Mouse (Mus musculus): ENCODE results near the gene Ccdc180. TPM values are rescaled to one million over a fixed set of nuclear protein-coding genes. Genes with fewer than 3 reads are reported as not detected.

Gene Ccdc180
- polyA plus RNA-seq, 1 experiment from 2014 or later = 0.43 TPM

DNA sequence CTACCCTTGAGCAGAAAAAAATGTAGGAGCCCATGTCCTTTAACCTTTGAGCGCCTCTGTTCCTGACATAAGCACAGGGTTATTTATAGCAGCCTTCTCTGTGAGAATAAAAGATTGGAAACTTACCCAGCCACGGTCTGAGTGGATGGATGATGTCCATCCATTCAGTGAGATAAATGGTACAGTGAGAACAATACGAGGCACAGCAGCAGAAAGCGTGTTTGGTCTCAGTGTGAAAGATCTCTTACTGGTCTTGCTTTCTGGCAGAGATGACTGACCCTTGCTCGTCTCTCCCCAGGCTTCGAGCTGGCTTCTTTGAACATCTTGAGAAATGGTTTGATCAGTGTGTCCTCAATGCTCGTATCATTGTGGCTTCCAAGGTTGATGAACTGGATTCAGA is 27.0 kb downstream of the Ccdc180 start:
- Histone ChIP-seq H3K36me3 (no peaks in the 10 kb centered on the region), H3K27ac (no peak overlapping the region), H3K4me1 (replicated peaks) (no peaks in the 10 kb centered on the region), H3K9ac (replicated peaks) (no peak overlapping the region), H3K4me3 (replicated peaks) (no peak overlapping the region), H3K9me3 (no peaks in the 10 kb centered on the region), H3K4me2 (replicated peaks) (no peak overlapping the region), H3K27me3 (no peaks in the 10 kb centered on the region)
- 82% methylated on average over 7 of the region's 7 CpGs for WGBS
- ATAC-seq = no peak

DNA sequence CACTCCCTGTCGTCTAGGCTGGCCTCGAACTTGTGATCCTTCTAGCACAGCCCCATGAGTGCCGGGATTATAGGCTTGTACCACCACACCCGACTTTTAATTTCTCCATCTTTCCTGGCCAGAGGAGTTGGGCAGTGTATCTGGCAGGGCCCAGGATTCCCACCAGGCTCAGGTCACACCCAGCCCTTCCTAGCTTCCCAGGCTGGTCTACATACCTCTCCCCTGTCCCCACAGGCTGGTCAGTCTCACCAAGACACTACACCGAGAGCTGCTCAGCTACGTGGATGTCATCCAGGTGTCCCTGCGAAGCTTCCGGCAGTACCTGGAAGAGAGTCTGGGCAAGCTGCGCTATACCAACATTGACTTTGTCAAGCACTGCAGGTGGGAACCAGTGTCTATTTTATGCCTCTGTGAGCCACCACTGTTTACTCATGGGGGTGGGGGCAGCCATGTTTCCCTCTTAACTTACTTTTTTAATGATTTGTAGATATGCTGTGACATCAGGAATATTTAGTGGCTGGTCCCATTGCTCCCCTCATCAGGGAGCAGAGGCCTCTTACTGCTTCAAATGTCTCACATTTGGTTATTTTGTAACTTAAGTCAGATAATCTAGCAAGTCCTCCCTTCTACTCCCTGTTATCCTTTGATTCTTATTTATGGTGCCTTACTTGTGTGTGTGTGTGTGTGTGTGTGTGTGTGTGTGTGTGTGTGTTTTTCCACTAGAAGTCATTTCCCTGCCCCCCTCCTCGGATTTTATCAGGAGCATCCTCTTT is 31.7 kb downstream of the Ccdc180 start:
- Histone ChIP-seq H3K9ac (replicated peaks) (no peak overlapping the region), H3K4me3 (replicated peaks) (no peak overlapping the region), H3K4me2 (replicated peaks) (no peak overlapping the region), H3K27ac (no peak overlapping the region), H3K27me3 (no peaks in the 10 kb centered on the region), H3K9me3 (no peaks in the 10 kb centered on the region), H3K36me3 (no peaks in the 10 kb centered on the region), H3K4me1 (replicated peaks) (no peaks in the 10 kb centered on the region)
- no peak for ATAC-seq
- WGBS = 90% methylated on average over 10 of the region's 10 CpGs

DNA sequence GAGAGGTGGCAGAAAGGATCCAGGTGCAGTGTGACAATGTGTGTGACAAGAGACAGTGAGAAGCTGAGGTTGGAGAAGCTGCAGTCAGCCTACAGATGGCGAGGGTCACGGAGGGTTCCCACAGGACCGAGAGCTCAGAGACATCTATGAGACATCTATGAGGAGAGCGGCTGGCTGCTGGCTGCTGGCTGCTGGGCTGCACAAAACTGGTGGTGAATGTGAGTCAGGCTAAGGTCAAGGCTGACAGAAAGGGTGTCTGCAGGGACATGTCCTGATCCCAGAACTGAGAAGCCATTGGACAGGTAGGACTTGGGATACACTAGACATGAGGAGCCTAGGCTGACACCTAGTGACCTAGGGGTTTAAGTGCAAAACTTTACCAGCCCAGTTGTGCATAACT is 33.9 kb downstream of the Ccdc180 start:
- no peak for ATAC-seq
- H3K4me2 ChIP-seq (replicated peaks) = no peak overlapping the region
- H3K4me3 ChIP-seq (replicated peaks) = no peak overlapping the region
- no peaks in the 10 kb centered on the region for H3K9me3 ChIP-seq
- no peak overlapping the region for H3K9ac ChIP-seq (replicated peaks)
- H3K4me1 ChIP-seq (replicated peaks) = no peaks in the 10 kb centered on the region
- WGBS = 83% methylated on average over 4 of the region's 4 CpGs
- H3K27me3 ChIP-seq = no peaks in the 10 kb centered on the region
- H3K27ac ChIP-seq = no peak overlapping the region
- H3K36me3 ChIP-seq = no peaks in the 10 kb centered on the region

- H3K4me2 ChIP-seq (replicated peaks) = no peak overlapping the region
- WGBS = 83% methylated on average over 4 of the region's 4 CpGs
Observed at GRCm38 (mm10) chr4:45928561-45928960, 38.5 kb downstream of the Ccdc180 start.

DNA sequence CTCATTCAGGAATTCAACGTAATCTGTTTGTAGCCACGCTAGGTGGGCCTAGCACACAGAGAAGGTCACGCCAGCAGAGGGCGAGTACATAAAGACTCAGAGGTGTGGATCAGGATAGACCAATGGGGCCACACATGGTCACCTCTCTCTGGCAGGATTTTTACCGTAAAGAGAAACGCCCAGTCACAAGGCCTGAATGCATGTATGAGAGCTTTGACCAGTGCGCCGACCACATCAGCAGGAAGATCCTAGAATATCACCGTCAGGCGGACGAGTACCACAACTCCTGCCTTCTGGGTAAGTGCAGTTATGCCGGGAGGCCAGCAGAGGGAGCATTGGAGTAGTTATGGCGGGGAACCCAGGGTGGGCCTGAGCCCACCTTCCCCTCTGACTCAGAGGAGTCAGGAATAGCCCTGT is 51.5 kb downstream of the Ccdc180 start:
- Histone ChIP-seq H3K36me3 (no peaks in the 10 kb centered on the region), H3K27ac (no peak overlapping the region), H3K4me3 (replicated peaks) (no peak overlapping the region), H3K4me2 (replicated peaks) (no peak overlapping the region), H3K9me3 (no peaks in the 10 kb centered on the region), H3K9ac (replicated peaks) (no peak overlapping the region), H3K4me1 (replicated peaks) (no peaks in the 10 kb centered on the region), H3K27me3 (no peaks in the 10 kb centered on the region)
- ATAC-seq = peak; percentile 65
- 29% methylated on average over 13 of the region's 13 CpGs for WGBS

More at GRCm38 (mm10) chr4:45928561-45928960, 38.5 kb downstream of the Ccdc180 start:
- no peak for ATAC-seq
- no peak overlapping the region for H3K4me3 ChIP-seq (replicated peaks)
- no peak overlapping the region for H3K9ac ChIP-seq (replicated peaks)
- no peaks in the 10 kb centered on the region for H3K36me3 ChIP-seq
- H3K27ac ChIP-seq = no peak overlapping the region
- no peaks in the 10 kb centered on the region for H3K4me1 ChIP-seq (replicated peaks)
- H3K9me3 ChIP-seq = no peaks in the 10 kb centered on the region
- H3K27me3 ChIP-seq = no peaks in the 10 kb centered on the region

DNA sequence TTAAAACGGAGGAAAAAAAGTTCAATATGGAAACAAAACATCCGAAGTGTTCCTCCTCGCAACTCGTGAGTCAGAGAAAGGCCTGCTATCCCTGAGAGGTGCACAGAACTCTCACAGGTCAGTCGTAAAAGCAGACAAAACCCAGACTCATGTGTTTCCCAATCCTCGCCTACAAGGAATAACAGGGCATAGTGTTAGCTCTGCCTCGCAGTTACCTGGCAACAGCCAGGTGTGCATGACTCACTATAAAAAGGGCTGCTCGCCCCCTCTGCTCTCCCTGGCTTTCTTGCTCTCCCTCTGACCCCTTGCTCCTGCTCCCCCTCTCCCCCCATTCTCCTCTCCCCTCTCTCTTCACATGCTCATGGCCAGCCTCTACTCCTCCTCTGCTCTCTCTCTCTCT is 57.6 kb downstream of the Ccdc180 start:
- Histone ChIP-seq H3K4me1 (replicated peaks) (no peaks in the 10 kb centered on the region), H3K27me3 (no peaks in the 10 kb centered on the region), H3K9me3 (no peaks in the 10 kb centered on the region), H3K27ac (no peak overlapping the region), H3K36me3 (no peaks in the 10 kb centered on the region), H3K9ac (replicated peaks) (no peak overlapping the region), H3K4me3 (replicated peaks) (no peak overlapping the region), H3K4me2 (replicated peaks) (no peak overlapping the region)
- 71% methylated on average over 8 of the region's 8 CpGs for whole genome bisulfite sequencing
- ATAC-seq = no peak

DNA sequence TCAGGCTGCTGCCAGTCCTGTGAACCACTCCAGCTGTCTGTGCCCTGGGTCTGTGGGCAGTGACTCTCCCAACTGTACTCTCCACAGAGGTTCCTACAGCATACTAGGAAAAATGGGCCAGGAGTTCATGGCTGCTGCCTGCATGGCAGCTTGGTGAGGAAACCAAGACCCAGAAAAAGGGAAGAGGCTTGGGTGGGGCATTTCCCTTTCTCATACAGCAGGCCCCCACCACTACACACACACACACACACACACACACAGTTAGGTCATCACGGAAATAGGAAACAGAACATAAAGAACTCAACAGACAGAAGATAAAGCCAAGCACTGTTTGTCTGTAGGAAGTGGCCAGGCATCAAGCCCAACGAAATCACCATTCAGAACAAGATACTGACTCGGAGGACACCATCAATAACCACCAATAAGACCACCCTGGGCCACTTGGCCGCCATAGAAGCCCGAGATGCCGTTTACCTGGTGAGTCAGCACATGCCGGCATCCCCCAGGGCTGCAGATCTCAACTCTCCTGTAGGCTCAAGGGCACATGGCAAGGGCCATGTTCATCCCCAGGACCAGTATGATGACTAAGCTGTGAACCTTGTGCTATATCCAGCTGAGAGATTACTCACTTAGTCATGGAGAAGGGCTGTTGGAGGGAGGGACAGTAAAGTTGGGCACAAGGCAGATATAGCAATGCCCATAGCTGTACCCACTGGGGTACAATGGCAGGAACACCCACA is 59.2 kb downstream of the Ccdc180 start:
- Histone ChIP-seq H3K4me2 (replicated peaks) (no peak overlapping the region), H3K36me3 (no peaks in the 10 kb centered on the region), H3K4me1 (replicated peaks) (no peaks in the 10 kb centered on the region), H3K27me3 (no peaks in the 10 kb centered on the region), H3K9me3 (no peaks in the 10 kb centered on the region), H3K27ac (no peak overlapping the region), H3K4me3 (replicated peaks) (no peak overlapping the region), H3K9ac (replicated peaks) (no peak overlapping the region)
- 85% methylated on average over 7 of the region's 7 CpGs for WGBS
- ATAC-seq = no peak

GRCm38 (mm10) chr4:45951830-45952229 is 61.7 kb downstream of the Ccdc180 start:
- no peak overlapping the region for H3K4me3 ChIP-seq (replicated peaks)
- ATAC-seq = no peak
- H3K9me3 ChIP-seq = no peaks in the 10 kb centered on the region
- H3K4me1 ChIP-seq (replicated peaks) = no peaks in the 10 kb centered on the region
- 94% methylated on average over 9 of the region's 18 CpGs for whole genome bisulfite sequencing
- H3K27me3 ChIP-seq = no peaks in the 10 kb centered on the region
- H3K27ac ChIP-seq = no peak overlapping the region
- H3K9ac ChIP-seq (replicated peaks) = no peak overlapping the region
- H3K36me3 ChIP-seq = no peaks in the 10 kb centered on the region
- H3K4me2 ChIP-seq (replicated peaks) = no peak overlapping the region

DNA sequence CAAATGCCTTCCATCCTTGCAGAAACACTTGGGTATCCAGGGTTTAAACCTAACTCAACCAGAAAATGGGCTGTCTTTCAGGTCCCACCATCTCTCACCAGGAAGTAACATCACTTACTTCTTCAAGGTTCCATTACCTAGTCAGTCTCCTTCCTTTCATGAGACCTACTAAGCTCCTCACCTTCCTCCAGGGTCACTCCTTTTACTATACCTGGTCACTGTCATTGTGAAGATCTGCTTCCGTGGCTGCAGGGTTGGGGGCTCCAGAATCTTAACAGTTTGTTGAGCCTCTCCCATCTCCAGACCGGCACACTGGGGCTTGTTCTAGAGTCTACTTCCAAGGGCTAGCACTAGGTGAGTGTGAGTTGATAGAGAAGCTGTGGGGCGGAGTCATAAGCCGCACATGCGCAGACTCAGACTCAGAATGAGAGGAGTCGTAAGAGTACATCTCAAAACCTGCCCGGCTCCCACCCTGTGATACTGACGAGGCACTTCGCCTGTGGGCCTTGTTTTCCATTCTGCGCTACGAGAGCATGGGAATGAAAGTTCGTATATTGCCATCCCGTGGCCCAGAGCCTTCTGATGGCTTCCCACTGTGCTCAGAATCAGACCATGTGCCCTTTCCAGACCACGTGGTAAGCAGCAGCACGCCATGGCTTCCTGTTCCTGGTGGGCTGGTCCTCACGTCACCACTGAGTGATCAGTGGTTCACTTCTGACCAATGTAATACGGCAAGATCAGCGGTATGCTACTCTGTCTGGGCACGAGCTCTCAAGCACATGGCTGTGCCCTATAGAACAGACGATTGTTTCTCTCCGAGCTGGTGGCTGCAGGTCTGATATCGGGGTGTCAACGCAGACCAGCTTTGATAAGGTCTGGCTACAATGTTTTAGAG is 63.2 kb downstream of the Ccdc180 start:
- Histone ChIP-seq H3K9ac (replicated peaks) (no peak overlapping the region), H3K36me3 (no peaks in the 10 kb centered on the region), H3K4me3 (replicated peaks) (no peak overlapping the region), H3K4me2 (replicated peaks) (no peak overlapping the region), H3K27ac (no peak overlapping the region), H3K9me3 (no peaks in the 10 kb centered on the region), H3K4me1 (replicated peaks) (no peaks in the 10 kb centered on the region), H3K27me3 (no peaks in the 10 kb centered on the region)
- WGBS = 93% methylated on average over 23 of the region's 23 CpGs
- no peak for ATAC-seq

- no peak for ATAC-seq
- no peak overlapping the region for H3K27ac ChIP-seq
Observed at GRCm38 (mm10) chr4:45955235-45955634, 65.1 kb downstream of the Ccdc180 start.

DNA sequence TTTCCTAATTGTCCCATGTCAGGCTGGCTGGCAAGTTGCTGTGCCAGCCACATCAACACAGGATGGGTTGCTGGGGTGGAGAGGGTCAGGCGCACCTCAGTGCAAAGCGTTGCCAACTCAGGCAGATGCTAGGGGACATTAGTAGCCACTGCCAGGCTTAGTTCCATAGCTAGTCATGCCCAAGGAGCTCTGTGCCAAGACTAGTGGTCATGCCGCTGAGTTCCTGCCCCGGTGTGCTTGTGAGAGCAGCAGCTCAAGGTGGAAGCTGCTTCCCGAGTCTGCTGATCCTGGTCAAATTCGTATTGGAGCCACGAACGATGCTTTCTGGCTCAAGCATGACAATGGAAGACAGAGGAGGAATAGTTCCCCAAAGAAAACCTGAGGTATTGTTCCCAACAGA is 66.0 kb downstream of the Ccdc180 start:
- Histone ChIP-seq H3K36me3 (no peaks in the 10 kb centered on the region), H3K4me3 (replicated peaks) (no peak overlapping the region), H3K27me3 (no peaks in the 10 kb centered on the region), H3K9ac (replicated peaks) (no peak overlapping the region), H3K9me3 (no peaks in the 10 kb centered on the region), H3K4me1 (replicated peaks) (no peaks in the 10 kb centered on the region), H3K27ac (no peak overlapping the region), H3K4me2 (replicated peaks) (no peak overlapping the region)
- no peak for ATAC-seq
- WGBS = 92% methylated on average over 8 of the region's 8 CpGs

More at GRCm38 (mm10) chr4:45955235-45955634, 65.1 kb downstream of the Ccdc180 start:
- Histone ChIP-seq H3K4me2 (replicated peaks) (no peak overlapping the region), H3K4me1 (replicated peaks) (no peaks in the 10 kb centered on the region), H3K9me3 (no peaks in the 10 kb centered on the region), H3K27me3 (no peaks in the 10 kb centered on the region), H3K36me3 (no peaks in the 10 kb centered on the region), H3K4me3 (replicated peaks) (no peak overlapping the region), H3K9ac (replicated peaks) (no peak overlapping the region)
- 80% methylated on average over 4 of the region's 4 CpGs for WGBS

DNA sequence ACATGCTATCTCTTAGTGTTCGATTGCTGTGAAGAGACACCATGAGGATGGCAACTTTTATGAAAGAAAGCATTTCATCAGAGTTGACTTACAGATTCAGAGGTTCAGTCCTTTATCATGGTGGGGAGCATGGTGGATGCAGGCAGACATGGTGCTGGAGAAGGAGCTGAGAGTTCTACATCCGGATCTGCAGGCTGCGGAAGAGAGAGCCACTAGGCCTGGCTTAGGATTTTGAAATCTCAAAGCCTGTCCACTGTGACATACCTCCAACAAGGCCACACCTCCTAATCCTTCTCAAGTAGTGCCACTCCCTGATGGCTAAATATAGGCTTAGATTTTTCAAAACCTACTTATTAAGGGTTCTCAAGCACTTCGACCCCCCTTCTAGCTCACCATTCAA is 66.6 kb downstream of the Ccdc180 start:
- H3K4me3 ChIP-seq (replicated peaks) = no peak overlapping the region
- 99% methylated on average over 4 of the region's 4 CpGs for WGBS
- H3K9me3 ChIP-seq = no peaks in the 10 kb centered on the region

More for the DNA sequence above, 66.6 kb downstream of the Ccdc180 start:
- ATAC-seq = no peak
- H3K4me2 ChIP-seq (replicated peaks) = no peak overlapping the region
- no peaks in the 10 kb centered on the region for H3K4me1 ChIP-seq (replicated peaks)
- H3K9ac ChIP-seq (replicated peaks) = no peak overlapping the region
- H3K27me3 ChIP-seq = no peaks in the 10 kb centered on the region
- H3K27ac ChIP-seq = no peak overlapping the region
- H3K36me3 ChIP-seq = no peaks in the 10 kb centered on the region

All from midbrain, embryonic 13.5 days (tissue).